Mouse (Mus musculus) heart, adult 8-10 months (tissue): ENCODE results near the gene Man2a2. TPM values are rescaled to one million over a fixed set of nuclear protein-coding genes. Genes with fewer than 3 reads are reported as not detected.
A peak's percentile ranks its signal among the peaks of the same experiment; 100 is the strongest.

Experiments used
- DNase-seq: peaks from one replicate; pipeline ENCODE4 v3.0.0; 2022; ENCODE audit warnings: low spot score
- total RNA-seq, 4 experiments: library from RNA; stranded (reverse); gene quantifications; 2 replicates each; pipeline ENCODE4 v1.2.4; 2022

The Man2a2 gene
- 10 to 100 TPM; 61.2 to 66.5 (median 62.8) TPM for total RNA-seq

DNA sequence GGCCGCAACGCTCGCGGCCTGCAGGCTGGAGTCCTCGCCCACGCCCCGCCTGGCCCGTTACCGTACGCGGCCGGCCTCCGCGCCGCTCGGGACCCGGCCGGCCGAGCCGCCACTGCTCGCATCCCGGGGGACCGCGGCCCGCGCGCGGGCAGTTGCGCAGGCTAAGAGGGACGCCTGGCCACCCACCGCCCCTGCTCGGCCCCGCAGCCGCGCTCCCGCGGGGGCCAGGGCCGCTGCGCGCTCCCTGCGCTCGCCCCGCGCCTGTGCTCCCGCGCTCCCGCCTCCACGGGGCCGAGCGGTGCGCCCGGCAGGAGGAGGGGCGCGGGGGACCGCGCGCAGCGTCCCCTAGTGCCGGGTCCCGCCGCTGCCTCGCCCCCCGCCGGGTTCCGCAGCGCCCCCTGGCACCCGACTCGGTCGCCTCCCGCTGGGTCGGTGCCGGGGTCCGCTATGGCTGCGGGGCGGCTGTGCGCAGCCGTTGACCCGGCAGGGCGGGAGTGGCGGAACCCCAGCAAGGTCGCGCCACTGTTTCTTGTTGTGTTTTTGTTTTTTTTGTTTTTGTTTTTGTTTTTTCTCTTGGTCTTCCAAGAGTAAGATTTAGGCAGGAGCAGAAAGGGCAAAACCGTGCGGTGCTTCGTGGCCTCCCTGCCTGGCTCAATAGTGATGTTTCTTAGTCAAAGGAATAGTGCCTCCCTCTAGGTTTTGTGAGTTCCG is at the start of gene Man2a2:
TSS of gene Man2a2 (minus strand) at position 335 of the 711 bp plus-strand sequence.
- no peak for DNase-seq

DNA sequence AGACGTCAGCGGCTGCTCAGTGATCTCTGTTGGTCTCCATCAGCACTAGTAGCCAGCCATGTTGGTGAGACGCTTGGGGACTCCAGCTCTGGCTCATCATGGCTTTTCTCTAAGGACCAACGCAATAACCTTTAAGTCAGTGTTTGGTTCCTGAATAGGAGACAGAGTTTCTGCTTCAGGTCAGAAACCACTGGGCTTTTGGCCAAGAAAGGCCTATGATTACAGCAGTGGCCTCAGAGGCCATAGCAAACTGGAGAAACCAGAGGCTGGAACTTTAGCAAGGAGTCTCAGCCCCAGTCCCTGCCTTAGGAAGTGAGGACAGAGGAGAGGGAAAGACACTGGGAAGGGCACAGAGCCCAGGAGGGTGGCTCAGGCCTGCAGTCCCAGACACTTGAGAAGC is 49.4 kb upstream of the Man2a2 start:
- DNase-seq, result no peak

DNA sequence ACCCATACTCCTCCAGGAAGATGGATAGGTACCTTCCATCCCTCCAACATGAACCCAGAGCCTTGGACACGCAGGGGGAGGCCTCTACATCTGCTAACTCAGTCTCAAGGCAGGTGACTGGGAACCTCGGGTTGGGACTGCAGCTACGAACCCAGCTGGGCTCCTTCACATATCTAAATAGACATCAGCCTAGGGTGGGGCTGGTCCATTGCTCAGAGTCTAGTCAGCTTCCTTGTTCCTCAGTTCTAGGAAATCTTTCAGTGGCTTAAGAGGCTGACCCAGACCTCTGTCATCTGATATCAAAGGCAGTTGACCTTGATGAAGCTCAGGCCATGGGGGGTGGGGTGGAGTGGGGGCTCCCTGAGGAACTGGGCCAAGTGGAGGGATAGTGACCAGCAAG is 48.1 kb upstream of the Man2a2 start:
- no peak for DNase-seq

DNA sequence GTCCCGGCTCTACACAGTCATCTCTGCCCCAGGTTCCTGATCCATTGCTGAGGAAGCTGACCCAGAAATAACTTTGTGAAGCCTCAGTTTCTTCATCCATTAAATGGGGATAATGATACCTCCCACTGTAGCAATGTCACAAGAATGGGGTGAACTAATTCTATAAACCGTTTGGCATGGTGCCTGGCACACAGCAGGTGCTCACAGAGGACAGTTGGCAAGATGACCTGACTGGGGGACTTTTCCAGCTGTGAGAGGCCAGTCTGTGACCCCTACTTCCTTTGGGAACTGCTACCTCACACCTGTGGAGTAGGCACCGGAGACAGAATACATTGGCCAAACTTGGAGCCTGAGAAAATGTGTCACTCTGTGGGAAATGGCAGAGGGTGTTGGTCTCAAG is 46.9 kb upstream of the Man2a2 start:
- no peak for DNase-seq

DNA sequence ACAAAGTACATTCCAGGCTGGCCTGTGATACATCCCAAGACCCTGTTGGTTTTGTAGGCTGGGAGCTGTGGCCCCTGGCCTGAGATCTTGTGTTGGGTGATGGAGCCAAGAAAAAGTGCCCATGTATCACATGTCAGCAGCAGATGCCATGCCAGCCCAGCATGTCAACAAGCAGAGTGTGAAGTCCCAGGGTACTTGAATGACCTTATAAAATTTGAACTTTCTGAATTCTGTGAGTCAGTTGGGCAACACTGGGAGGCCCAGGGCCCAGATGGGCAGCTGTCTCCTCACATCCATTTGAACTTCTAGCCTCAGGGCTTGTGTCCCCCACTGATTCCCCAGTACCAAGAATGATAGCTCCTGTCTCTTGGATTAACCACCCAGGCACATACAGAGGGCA is 46.4 kb upstream of the Man2a2 start:
- DNase-seq, result no peak

DNA sequence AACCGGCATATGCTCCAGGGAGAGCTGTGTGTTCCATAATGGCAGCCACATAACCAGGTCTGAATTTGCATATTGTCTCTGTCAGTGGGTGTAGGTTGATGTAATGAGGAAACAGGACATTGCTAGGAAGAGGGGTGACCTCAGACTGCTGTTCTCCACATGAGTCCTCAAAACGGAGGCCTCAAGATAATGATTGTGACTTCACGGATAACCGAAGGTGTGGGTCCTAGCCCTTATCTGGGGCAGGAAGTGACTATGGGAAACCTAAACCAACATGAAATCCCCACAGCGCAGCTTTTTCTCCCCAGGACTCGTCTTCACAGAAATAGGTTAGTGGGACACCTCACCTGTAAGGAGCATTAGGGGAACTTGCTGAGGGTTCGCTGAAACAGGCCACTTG is 45.8 kb upstream of the Man2a2 start:
- DNase-seq, result no peak

DNA sequence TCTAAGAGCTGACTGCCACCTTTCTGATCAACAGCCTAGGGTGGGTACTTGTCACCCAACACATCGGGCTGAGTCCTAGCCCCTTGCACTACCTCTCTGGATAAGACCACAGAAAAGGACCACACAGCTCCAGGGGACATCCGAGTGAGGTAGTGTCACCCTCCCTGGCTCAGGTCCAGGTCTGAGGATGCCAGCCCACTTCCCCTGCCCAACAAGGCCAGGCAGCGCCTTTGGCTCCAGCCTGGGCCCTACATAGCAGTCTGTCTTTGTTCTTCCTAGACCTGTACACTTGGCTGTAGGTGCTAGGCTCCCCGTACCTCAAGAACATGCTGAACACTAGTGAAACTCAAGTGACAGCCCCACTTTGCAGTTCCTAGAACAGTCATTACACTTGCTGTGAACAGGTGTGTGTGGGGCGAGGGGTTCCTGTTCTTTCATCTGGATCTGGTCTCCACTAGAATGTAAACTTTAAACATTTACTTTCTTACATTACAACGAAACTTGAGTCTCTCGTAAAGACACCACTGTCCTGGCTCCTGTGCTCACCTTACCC is 43.2 kb upstream of the Man2a2 start:
- DNase-seq, result no peak

DNA sequence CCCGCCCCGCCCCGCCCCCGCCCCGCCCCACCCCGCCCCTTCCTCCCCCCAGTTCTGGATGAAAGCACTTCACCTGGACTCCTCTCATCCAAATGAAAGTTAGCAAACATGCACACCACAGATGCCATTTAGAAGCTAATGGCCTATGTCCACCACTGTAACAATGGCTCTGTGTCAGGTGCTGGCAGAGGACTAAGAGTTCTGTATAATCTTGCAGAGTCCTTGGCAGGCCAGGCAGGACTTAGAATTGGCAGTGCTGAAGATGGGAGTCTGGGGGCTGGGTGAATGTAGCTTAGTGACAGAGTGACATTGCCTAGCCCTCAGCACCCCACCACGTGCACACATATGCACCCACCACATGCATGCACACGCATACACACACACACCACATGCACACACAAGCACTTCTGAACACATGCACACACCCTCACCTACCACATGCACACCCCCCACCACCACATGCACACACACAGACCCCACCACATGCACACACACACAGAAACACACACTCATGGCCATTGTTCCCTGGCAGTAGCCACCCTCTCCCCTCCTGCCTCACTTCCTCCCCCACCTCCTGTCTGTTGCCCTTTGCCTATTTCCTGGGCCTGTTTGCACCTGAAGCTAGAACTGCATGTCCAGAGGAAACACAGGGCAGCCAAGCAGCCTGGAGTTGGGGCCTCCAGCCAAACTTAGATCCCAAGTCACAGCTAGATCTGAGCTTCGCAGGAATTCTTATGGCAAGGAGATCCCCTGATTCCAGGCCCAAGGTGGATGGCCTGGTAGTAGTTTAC is 42.5 kb upstream of the Man2a2 start:
- no peak for DNase-seq

DNA sequence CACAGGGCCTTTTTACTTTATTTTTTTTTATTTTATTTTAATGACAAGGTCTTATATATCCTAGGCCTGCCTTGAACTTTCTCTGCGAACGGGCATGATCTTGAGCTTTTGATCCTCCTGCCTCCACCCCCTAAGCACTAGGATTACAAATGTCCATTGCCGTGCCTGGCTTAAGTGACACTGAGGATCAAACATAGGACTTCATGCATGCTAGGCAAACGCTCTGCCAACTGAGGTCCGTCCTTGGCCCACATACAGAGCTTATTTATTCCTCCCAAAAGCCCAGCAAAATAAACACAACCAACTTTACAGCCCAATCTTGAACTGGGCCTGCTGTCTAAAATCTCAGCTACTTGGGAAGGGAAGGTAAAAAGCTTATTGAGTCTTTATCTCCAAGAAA is 41.6 kb upstream of the Man2a2 start:
- DNase-seq, result no peak

DNA sequence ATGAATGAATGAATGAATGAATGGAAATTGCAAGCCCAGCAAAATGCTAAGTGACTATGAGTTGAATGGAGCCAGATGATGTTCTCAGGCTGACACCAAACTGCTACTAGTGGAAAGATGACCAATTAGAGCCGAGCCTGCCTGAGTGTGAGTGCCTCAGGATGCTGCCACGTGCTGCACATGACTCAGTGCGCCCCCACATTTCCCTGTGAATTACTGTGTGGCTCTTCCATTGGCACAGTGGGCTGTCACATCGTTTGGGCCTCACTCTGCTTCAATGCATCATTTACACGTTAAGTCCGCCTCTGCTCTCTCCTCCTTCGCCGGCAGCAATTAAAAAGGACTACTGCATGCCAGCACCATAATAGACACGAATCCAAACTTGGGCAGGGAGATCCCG is 41.1 kb upstream of the Man2a2 start:
- no peak for DNase-seq

DNA sequence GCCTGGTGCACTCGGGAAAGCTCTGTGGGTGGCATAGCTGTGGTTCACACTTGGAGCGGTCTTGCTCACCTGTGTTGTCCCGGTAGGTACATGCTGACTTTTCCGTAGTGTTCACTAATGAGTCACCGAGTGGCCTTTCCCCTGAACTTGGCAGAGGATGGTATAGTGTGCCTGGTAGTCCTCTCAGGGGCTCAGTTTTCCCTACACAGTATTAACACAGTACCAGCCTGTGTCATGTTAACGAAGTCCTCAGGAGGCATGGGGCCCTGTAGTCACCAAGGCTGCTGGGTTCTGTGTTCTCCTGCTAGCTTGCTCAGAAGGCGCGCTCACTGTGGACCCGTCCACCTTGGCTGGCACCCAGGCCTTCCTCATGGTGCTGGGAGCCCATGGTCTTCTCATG is 39.2 kb upstream of the Man2a2 start:
- DNase-seq, result no peak

DNA sequence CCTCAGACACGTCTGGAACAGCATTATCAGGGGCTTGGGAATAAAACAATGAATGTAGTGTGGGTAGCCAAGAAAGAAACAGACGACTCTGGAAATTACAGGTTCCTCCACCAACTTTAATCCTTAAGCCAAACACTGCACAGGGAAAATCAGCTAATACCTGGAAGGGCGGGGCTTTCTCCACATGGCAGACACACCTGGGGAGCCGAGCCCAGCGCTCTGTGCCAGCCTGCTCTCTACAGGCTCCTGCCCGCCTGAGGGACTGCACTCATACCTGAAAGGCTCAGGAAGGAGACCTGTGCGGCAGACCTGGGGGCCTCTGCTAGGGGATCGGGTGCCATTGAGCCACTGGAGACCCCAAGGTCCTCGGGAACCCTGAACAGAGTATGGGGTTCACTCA is 36.5 kb upstream of the Man2a2 start:
- no peak for DNase-seq

DNA sequence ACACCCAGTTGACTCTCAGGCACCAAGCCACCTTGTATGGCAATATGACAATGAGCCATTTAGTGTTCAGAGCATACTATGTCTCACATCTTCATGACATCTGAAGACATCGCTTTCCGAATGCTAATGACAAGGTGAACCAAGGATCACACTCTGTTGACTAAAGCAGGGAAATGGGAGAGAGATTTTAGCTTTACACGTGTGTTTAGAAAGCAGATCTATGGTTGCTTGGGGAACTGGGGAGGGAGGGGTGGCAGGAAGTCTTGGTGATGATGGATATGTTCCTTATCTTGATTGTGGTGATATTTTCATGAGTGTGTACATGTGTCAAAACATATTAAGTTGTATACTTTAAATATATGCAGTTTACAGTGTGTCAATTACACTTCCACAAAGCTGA is 35.0 kb upstream of the Man2a2 start:
- no peak for DNase-seq

DNA sequence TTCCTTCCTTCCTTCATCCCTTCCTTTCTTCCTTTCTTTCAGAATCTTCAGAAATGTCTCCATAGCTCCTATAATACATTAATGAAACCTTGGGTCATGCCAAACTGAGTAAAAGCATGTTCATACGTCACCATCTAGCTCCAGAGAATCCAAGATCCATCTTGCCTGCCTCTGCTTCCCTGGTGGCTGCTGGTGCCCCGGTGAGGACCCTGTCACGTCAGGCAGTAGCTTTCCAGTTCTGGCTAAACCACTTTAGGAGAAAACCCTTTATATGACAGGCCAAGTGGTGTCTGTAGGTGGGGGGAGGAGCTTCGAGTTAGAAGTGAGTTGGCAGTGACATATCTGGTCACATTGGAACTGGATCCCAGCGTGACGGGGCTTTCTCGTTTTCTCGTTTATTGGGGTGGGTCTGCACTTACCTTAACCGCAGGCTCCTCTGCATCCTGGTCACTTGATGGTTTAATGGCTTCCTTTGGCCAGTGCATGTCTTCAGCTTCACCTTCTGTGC is 34.1 kb upstream of the Man2a2 start, which contains the start of gene Furin:
TSS of gene Furin (minus strand) at position 249 of the 508 bp plus-strand sequence.
- DNase-seq, result no peak

DNA sequence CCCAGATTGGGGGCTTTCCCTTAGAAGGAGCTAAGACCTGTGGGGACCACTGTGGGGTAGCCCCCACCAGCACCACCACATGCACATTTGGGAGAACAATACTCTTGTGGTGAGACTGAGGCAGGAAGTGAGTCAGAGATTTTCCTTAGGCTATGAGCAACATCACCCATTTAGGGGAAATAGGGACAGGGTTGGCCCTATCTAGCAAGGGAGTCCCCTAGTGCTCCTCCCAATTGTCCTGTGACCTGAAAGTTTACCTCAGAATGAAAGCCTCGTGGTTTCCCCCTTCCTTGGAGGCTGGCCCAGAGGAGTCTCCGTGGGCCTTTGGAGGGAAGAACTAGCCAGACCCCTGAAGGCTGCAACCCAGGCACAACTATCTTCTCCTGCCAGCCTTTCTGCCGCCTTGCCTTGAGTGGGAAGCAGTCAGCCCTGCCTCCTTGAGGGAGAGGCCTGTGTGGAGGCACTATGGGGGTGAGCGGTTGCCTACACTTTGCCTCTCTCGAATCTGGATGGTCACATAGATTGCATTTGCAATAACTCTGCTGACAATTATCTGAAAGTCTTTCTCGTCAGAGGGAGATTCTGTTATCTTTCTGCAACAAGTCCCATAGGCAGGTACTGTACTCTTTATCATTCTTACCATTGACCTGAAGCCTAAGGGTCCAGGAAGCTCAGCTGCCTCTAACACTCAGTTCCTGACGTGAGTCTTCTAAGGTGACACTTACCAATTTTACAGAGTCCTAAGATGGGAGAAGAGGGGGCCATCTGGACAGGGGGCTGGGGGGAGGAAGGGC is 33.1 kb upstream of the Man2a2 start:
- DNase-seq, result peak; percentile 56

DNA sequence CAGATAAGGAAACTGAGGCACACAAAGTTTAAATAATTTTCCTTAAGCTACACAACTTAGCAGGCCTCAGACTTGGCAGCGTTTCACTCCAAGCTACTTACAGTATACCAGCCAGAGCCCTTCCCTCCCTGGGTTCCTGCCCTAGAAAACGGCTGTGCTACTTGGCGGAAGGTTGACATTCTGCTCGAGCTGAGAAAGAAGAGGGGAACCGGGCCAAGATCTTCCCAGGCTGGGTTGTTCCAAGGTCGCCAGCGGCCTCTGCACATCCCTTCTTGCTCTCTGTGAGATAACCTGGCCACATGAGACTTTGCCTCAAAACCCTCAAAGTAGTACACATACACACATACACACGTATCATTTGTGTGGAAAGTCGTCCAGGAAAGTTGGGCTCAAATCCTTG is 32.4 kb upstream of the Man2a2 start:
- DNase-seq, result peak; percentile 83

DNA sequence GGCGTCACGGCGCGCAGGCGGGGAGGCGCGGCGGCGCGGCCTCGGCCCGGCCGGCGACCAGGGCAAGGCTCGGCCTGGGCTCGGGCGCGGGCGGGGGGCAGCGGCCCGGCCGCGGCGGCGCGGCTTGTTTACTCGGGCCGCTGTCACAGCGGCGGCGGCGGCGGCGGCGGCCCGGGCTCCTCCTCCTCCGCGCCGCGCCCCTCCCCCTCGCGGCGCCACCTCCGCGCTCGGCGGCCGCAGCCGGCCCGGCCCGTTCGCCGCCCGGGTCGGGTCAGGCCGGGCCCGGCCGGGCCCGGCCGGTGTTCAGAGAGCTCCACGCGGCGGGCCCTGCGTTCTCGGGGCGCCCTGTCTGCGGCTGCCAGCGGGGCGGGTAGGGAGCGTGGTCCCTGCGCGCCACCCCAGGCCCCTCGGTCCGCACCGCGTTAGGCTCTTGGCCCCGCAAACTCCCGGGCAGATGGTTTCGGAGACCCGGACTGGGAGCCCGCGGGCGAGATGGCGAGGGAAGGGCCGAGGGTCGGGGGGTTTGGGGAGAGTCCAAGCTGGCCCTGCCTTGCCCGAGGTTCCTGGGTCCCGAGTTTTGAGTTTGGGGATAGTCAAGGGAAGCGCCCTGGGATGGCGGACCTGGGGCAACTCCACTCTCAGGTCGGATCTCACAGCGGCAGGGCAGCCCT is 31.6 kb upstream of the Man2a2 start:
- no peak for DNase-seq

DNA sequence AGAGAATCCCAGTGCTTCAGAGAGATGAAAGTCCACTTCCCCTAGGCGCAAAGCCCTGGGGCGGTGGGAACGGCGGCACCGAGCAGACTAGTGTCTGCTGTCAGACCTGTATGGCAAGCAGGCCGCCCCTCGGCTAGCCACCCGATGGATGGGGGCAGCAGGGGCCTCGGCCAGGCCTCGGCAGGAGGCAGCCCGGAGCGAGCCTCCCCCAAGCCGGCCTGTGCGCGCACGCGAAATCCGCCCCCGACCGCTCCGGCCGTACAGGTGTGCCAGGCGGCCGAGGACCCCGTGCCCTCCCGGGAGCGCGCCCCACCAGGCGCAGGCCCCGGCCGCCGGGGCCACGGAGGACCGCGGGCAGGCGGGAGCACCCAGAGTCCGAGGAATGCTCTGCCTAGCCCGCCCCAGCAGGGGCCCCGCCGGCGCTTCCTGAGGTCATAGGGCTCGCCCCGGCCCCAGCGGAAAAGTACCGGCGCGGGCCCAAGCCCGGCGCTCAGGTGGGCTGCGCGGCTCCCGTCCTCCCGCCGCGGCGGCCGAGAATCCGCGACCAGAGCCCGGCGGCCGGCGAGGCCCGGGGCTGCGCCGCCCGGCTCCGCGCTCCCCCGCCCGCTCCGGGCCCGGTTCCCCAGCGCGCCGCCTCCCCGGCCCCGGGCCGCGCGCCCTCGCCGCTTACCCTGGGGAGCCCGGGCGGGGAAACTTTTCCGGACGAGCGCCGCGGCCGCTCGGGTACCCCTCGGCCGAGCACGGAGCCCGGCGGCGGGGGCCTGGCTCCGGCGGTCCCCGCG is 30.9 kb upstream of the Man2a2 start:
- no peak for DNase-seq

DNA sequence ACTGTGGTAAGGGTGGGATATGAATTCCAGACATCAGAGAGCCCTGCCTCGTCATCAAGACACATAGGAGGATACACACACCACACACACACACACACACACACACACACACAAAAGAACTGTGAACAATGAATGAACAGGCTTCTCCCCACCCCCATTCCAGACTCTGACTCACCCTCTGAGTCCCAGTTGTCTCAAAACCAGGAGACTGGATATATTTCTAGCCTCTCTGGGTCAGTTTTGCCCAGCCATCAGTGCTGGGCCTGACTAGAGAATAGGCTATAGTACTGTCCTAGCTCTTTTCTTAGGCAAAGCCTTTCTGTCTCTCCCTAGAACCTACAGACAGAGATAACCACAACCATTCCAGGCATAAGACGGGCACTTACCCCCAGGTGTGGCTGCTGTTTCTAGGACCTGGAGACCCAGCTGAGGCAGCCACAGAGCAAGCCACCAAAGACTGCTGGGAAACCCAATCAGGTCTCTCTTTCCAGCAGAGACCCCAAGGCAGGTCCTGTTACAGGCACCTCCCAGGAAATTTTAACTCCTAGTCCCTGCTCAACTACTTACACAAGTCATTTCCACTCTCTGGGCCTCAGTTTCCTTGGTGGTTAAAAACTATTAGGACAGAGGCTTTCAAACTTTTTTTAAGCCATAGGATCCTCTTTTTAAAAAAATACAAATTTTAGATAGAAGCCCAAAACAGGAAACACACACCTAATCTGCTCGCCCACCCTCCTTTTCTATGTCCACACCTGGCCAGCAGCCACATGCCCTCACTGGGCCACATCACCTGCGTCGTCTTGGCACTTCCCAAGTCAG is 30.1 kb upstream of the Man2a2 start:
- no peak for DNase-seq

DNA sequence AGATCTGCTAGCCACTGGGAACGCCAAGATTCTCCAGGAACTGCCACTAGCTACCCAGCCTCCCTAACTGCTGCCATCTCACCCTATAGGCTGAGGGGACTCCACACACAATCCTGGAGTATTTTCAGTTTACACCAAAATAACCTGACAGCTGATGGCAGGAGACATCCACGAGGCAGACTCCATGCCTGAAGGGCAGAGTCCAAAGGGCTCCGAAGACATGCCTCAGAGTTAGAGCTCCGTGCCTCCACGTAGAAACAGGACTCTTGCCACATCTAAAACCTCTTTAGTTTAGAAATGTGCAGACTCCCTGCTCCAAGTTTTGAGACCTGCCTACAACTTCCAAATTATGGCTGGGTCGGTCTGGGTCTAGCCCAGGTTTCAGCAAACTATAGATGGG is 29.4 kb upstream of the Man2a2 start:
- no peak for DNase-seq
